ENCODE assay signal across 9 mouse cellular contexts in genomic region chr14:45551121-45551768, GRCm38 (mm10). TPM values are rescaled to one million over a fixed set of nuclear protein-coding genes. Genes with fewer than 3 reads are reported as not detected.
A peak's percentile ranks its signal among the peaks of the same experiment; 100 is the strongest.
DNase-seq lines count a peak whose midpoint lies in the region; ATAC-seq and TF ChIP-seq lines count a peak whose summit lies in the region.
"Had no signal": no experiment of that assay in that cellular context is flagged by ENCODE, and none has a peak within 500 bp of the region (broad histone marks: within the 10 kb centered on the region; RNA-seq: fewer than 3 reads in every experiment).

No protein-coding gene starts in this region.

- H3K4me2 ChIP-seq in intestine, postnatal 0 days (replicated peaks; ENCODE audit: low read depth) = no peak overlapping the region

- peak; percentile 59; the same call in 1 of the 2 replicates for TF ChIP-seq CTCF in bone marrow macrophage, adult 2 months (IDR thresholded peaks at IDR 0.05; ENCODE audit: low read depth, low read length)
- peak; percentile 72 for TF ChIP-seq CTCF in intestine, postnatal 0 days (IDR thresholded peaks at IDR 0.05; ENCODE audit: low read depth)

- no peak overlapping the region for H3K27ac ChIP-seq in bone marrow macrophage, adult 2 months (ENCODE audit: insufficient read depth, low read depth, low read length)
- H3K27ac ChIP-seq in intestine, postnatal 0 days (ENCODE audit: low read depth, low read length) = no peak overlapping the region

- no peak for ATAC-seq in intestine, postnatal 0 days

- peak; percentile 41 for DNase-seq in left cerebral cortex, postnatal 4 days
- no peak for DNase-seq in left cerebral cortex, postnatal 36 days (ENCODE audit: low spot score in 2 of 2)
- DNase-seq in embryo, embryonic 9.5 days (ENCODE audit: extremely low spot score) = peak; percentile 60
- peak; percentile 60 for DNase-seq in neural tube, embryonic 10.5 days (ENCODE audit: extremely low spot score, low spot score)
- no peak for DNase-seq in right cerebral cortex, postnatal 25 days
- DNase-seq in T-cell, adult 2 months (ENCODE audit: low spot score) = no peak

- H3K4me3 ChIP-seq in bone marrow macrophage, adult 2 months (ENCODE audit: insufficient read depth, low read length) = no peak overlapping the region
- no peak overlapping the region for H3K4me3 ChIP-seq in intestine, postnatal 0 days (ENCODE audit: low read depth, low read length)
- H3K4me3 ChIP-seq: myocyte had no signal

- H3K9ac ChIP-seq in intestine, postnatal 0 days (ENCODE audit: low read depth, low read length) = no peak overlapping the region

- intact Hi-C loops in left cerebral cortex, postnatal 4 days (cut with DNase I) = no loop called here
- intact Hi-C loops in left cerebral cortex, postnatal 36 days (cut with DNase I) = loop anchor here (10.0 kb wide), 1 partner anchor 224 kb away; no protein-coding TSS in a partner anchor

- no peaks in the 10 kb centered on the region for H3K9me3 ChIP-seq in intestine, postnatal 0 days (ENCODE audit: control insufficient read depth)

- H3K27me3 ChIP-seq in intestine, postnatal 0 days (replicated peaks; ENCODE audit: control insufficient read depth, insufficient read depth, low read length) = no peaks in the 10 kb centered on the region

- TF ChIP-seq POLR2A in bone marrow macrophage, adult 2 months (IDR thresholded peaks at IDR 0.05; ENCODE audit: borderline replicate concordance, low read depth, low read length) = no peak

- H3K36me3 ChIP-seq in intestine, postnatal 0 days (ENCODE audit: control insufficient read depth, insufficient read depth) = no peaks in the 10 kb centered on the region

- WGBS in intestine, postnatal 0 days = 59% methylated on average over 17 of the region's 17 CpGs

- peaks cover 13% of the 10 kb centered on the region for H3K4me1 ChIP-seq in bone marrow macrophage, adult 2 months (ENCODE audit: control insufficient read depth, insufficient read depth, low read length)
- no peaks in the 10 kb centered on the region for H3K4me1 ChIP-seq in intestine, postnatal 0 days (replicated peaks; ENCODE audit: control insufficient read depth, insufficient read depth, low read length)

RNA-seq across cellular contexts. Expression of gene Fermt2, which starts 21.3 kb away (rescaled TPM):
- 10 to 100 TPM; 72.8 to 77.2 TPM for total RNA-seq in left cerebral cortex, postnatal 4 days (2021)
- total RNA-seq in left cerebral cortex, postnatal 36 days (2021) = 10 to 100 TPM; 91.8 to 91.9 TPM
- polyA plus RNA-seq in bone marrow macrophage, adult 2 months (2012; ENCODE audit: insufficient read depth, insufficient read length, missing spikeins) = 1.5 and 1.7 TPM in 2 replicates
- polyA plus RNA-seq in intestine, postnatal 0 days (2015; fragmentation: Nextera tagmentation; extraction: Ambion mirVana) = 138 and 147 TPM in 2 replicates

Comparison
In these comparisons a context has a peak if more than half of its experiments do, and no peak if none do; other contexts are left out.
1. DNase-seq: peak in left cerebral cortex, postnatal 4 days (single experiment), embryo, embryonic 9.5 days (single experiment) and neural tube, embryonic 10.5 days (single experiment); none in left cerebral cortex, postnatal 36 days (0 of 2), right cerebral cortex, postnatal 25 days (single experiment) and T-cell, adult 2 months (single experiment).